Mouse (Mus musculus) urinary bladder, postnatal 10 days (tissue): Measurements from ENCODE around the gene Vps39.
A peak's percentile ranks its signal among the peaks of the same experiment; 100 is the strongest.

Source experiments
- DNase-seq: peaks from one replicate; pipeline ENCODE4 v3.0.0; 2022; ENCODE audit warnings: low spot score

The Vps39 gene

GRCm38 (mm10) chr2:120352682-120353646 lies at the start of gene Vps39:
Gene Vps39, minus strand, starts transcription at chr2:120353137.
- DNase-seq, result peak; percentile 65

GRCm38 (mm10) chr2:120397951-120398350 lies 45.0 kb upstream of the Vps39 start:
- no peak for DNase-seq

- DNase-seq, result no peak
Observed at GRCm38 (mm10) chr2:120392406-120392805, 39.5 kb upstream of the Vps39 start.

DNA sequence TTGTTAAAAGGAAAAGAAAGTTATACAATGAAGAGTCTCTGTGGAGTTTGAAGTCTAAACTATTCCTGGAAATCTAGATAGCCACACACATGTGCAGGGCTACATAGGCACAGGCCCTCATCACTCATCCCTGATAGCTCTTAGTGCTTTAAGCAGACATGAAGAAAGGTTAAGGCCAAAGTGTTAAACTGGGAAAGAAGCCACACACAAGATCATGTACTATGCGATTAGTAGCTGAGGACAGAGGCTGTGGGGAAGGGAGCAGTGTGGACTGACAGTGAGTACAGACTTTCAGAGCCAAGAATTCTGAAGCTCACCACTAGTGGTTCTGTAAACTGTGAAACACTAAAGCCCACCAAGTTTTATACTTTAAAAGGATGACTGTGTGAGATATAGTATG lies 38.0 kb upstream of the Vps39 start:
- no peak for DNase-seq

DNA sequence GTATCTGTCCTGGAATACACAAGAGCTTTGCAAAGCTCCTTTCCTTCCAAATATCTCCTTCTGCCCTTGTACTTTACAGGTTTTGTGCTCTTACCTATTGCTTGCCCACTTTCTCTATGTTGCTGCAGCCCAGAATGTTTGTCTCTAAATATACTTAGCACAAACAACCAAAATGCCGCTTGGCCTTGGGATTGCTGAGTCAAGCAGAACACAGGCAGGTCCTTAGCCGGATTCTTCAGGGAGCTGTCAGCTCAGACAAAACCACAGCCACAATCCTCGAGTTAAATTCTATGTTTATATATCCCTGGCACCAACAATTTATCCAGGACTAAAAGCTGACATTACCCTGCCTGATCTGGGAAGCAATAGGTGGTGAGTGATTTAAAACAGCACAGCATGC lies 36.4 kb upstream of the Vps39 start:
- DNase-seq, result no peak

DNA sequence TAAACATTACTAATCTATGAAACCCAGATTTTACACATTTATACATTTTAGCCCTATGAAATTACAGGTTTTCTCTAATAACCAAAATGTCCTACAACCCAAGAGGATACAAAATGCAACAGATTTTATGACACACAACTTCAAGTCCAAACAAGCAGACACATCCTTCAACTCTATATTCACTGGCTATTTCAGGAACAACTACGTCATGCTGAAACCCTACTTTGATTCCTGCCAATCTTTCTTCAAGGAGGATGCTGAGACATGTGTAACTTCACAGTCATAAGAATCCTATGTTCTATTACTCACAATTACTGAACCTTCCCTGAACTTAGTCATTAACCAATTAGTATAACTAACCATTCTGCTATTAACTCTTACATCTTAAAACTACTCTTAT lies 34.4 kb upstream of the Vps39 start:
- no peak for DNase-seq

- no peak for DNase-seq
Observed at GRCm38 (mm10) chr2:120386264-120386663, 33.3 kb upstream of the Vps39 start.

DNA sequence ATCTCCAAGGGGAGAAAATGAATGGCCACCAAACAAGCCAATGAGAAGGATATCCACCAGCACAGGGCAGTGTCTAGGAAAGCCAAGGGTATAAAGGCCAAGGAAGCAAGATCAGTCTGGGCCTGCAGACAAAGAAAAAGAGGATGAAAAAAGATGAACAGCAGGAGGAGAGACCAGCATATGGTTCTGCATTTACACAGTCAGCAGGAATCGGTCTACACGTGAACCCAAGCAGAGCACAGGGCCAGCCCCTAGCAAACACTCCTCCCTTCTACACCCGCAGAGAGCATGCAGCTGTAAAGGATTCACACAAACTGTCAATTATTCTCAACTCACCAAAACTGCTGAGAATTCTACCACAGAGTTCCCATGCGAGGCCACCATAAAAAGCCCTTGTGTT lies 20.9 kb upstream of the Vps39 start:
- DNase-seq, result no peak

DNA sequence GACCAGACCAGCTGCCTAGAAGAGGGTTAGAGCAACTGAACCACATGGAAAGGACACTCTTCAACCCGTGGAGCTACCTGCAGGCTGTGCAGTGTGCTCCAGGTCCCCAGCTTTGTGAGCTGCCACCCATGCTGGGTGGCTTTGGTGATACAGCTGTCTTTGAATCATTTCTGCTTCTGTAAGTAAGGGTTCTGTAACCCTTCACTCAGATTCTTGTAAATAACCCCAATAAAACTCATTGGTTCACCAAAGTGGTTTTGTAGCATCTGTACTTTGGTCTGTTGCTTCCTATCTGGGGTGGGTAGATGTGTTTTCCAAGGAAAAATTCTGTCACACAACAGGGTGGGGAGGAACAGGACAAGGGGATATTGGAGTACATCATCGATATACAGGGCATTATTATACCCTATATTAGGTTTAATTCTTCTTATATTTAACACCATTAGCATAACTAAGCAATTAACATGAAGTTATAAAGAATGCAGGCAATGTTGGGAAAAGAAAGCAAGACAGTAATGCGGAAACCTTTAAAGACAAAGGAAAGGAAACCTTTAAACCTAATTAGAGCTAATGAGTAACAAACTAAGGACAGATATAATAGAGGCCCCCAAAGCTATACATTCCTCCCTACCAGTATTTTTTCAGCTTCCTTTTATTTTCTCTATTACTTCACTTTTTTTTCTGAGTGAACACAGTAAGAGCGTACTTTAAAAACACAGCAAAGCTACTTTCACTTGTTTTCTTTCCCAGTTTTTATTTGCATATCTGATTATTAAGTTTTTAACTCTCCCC lies 14.7 kb upstream of the Vps39 start:
- no peak for DNase-seq

- no peak for DNase-seq
Observed at GRCm38 (mm10) chr2:120366501-120366900, 13.6 kb upstream of the Vps39 start.

GRCm38 (mm10) chr2:120360425-120360824 lies 7.5 kb upstream of the Vps39 start:
- no peak for DNase-seq

DNA sequence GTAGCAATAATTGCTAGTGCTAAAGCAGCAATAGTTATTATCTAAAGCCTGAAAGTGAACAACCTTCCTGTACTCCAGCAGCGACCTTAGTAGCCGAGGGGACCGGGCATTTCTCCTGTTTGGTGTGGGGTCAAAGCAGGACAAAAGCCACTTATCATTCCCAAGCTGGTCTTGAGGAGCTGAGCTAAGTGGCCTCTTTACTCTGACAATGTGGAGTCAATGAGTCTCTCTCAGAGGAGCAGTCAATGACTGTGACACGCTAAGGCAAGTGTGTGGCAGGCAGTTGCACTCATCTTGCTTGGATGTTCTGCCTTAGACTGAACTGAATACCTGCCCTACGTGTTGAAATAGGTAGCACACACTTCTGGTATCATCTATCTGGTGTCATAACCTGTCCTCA lies 1.6 kb downstream of the Vps39 start:
- DNase-seq, result no peak

- no peak for DNase-seq
Observed at GRCm38 (mm10) chr2:120348120-120348519, 4.8 kb downstream of the Vps39 start.

DNA sequence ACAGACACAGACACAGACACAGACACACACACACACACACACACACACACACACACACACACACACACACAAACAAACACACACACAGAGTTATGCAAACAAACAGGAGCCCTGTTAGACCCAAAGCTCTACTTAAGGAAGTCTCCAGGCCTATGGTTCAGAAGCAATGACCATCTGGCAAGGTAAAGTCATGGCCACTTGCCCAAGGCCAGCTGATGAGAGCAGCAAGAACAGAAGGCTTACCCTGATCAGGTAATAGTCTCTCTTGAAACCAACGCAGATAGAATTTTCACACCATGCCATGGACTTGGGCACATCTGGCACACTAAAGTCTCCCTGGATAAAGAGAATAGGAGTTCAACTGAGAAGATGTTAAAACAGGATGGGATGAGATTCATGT lies 11.2 kb downstream of the Vps39 start:
- DNase-seq, result no peak

DNA sequence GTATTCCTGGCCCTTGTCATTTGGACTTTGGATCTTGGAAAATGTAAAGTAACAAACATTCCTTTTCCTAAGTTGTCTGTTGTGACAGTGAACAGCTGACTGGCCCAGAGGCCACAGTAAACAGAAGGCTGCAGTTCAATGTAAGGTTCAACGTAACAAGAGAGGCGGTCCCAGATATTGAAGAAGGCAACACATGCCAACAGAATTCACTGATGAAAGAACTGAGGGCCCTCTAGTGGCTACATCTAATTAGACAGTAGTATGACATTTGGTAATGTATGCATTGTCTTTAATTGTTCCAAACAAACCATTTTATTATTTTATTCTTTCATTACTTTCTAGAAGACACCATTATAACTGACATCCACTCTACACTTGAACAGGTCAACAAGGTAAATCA lies 15.1 kb downstream of the Vps39 start:
- DNase-seq, result no peak

- DNase-seq, result no peak
Observed at GRCm38 (mm10) chr2:120331575-120331974, 21.4 kb downstream of the Vps39 start.

- no peak for DNase-seq
Observed at GRCm38 (mm10) chr2:120315077-120315476, 37.9 kb downstream of the Vps39 start.

DNA sequence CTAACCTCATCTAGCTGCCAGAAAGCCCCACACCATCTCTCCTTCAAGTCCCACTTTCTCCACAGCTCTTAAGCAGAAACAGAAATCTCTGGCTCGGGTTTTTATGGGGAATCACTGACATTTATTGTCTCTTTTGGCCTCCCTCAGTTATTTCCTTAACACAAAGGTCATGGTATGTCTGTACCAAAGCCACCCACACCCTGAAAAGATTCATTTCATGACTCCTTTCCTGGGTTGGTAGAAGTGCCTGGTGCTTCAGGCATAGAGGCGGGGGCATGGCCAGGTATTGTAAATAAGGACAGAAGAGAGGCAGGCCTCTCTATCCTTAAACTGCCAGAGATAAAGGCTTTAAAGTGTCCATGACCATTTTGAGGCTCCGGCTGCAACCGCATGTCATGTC lies 38.5 kb downstream of the Vps39 start:
- no peak for DNase-seq

- DNase-seq, result no peak
Observed at GRCm38 (mm10) chr2:120313976-120314375, 39.0 kb downstream of the Vps39 start, which contains the start of gene Pla2g4f. Gene Pla2g4f, minus strand, starts transcription at chr2:120314165.

DNA sequence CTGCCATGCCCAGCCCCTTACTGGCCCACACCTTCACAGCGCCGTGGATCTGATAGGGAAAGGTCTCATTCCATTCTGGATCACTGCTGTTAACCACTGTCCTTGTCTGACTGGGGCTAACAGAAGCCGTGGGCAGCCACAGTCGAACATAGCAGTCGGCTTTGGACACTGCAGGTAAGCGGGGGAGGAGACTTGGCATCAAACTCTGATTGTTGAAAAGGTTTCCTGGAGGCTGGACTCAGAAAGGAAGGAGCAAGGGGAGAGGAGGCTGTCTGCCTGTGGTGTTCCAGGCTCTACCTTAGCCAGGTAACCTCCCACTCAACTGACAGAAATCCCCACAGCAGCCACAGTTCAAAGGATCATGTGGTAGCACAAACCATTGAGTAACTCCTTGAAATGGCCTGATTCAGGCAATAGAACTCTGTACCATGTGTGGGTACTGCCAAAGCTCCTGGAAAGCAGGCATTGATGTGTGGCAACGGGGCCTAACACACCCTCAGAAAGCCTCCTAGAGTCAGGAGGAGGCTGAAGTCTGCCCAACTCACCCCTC lies 40.6 kb downstream of the Vps39 start:
- DNase-seq, result no peak

DNA sequence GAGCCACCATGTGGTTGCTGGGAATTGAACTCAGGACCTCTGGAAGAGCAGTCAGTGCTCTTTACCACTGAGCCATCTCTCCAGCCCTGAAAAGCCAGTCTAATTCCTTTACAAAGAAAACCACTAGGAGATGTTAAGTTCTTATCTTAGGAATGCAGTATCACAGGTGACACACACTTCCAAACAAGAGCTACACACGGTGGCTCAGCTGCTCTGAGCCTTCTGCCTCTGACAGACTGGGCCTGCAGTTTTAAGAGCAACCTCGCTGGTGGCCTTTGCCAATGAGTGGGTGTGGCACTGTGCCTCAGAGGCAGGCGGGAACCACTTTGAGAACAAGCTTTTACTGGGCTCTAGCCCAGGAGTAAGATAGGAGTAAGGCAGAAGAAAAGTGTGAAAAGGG lies 48.8 kb downstream of the Vps39 start:
- no peak for DNase-seq

GRCm38 (mm10) chr2:120301076-120301475 lies 51.9 kb downstream of the Vps39 start:
- no peak for DNase-seq

DNA sequence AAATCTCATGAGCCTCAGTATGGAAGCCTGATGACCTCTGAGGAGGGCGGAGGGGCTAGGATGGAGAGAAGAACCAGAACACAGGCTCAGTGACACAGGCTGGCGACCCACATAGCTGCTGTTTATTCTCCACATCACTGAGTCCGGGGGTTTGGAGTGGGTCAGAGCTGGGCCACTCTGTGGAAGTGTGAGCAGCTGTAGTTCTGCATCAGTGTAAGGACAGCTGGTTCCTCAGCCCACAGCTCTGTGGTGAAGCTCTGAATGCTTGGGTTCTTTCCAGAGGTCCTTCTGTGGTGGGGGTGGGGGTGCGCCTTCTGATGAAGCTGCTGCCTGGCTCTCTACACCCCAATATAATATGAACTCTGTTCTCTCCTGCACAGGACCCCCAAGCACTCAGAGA lies 53.1 kb downstream of the Vps39 start:
- no peak for DNase-seq
